Mouse (Mus musculus): ENCODE data around the gene Arpc4.

Arpc4 gene

DNA sequence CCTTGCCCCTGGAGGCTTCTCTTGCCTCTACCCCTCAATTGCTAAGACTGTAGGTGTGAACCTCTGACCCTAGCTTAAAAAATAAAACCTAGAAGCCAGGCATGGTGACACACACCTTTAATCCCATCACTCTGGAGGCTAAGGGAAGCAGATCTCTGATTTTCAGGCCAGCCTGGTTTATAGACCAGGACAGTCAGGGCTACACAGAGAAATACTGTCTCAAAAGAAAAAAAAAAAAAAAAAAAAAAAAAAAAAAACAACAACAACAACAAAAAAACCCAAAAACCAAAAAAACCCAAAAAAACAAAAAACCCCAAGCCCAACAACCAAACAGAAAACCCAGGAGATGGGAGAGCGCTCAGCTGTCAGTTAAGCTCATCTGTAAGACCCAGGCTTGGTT lies 10.3 kb upstream of the Arpc4 start:
- WGBS = 100% methylated on average over 1 of the region's 1 CpGs

DNA sequence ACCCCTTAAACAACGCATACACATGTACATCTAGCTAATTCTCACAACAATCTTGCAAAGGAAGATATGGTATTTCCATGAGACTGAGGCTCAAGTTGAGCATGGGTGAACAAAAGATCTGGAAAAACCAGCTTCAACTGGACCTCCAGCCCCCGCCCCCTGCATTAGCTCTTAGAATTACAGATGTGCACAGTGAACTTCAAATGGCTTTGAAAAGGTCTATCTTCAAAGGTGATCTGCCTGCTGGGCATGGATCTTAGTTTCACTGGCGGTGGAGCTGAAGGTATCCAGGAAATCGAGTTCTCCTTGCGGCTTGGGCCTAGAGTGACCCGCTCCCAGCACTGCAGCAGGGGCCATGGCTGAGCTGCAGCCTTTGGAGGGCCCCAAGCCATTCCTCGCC lies 9.8 kb upstream of the Arpc4 start:
- WGBS = 96% methylated on average over 7 of the region's 7 CpGs

DNA sequence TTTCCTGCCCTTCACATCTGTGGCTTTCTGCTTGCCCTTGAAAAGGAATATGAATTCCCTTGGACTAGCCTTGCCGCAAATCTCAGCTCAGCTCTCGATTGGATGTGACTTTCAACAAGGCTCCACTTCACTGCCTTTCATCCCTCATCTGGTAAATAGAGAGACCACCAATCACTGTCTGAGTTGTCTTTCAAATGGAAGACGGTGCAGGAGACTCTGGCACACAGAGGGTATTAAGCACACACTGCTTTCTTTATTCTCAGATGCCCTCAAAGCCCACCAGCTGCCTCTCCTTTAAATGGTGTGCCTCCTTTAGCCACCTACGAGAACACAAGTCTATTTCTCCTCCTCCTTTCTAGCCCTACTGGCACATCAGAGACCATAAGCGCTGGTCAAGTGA lies 9.3 kb upstream of the Arpc4 start:
- 79% methylated on average over 5 of the region's 5 CpGs for WGBS

DNA sequence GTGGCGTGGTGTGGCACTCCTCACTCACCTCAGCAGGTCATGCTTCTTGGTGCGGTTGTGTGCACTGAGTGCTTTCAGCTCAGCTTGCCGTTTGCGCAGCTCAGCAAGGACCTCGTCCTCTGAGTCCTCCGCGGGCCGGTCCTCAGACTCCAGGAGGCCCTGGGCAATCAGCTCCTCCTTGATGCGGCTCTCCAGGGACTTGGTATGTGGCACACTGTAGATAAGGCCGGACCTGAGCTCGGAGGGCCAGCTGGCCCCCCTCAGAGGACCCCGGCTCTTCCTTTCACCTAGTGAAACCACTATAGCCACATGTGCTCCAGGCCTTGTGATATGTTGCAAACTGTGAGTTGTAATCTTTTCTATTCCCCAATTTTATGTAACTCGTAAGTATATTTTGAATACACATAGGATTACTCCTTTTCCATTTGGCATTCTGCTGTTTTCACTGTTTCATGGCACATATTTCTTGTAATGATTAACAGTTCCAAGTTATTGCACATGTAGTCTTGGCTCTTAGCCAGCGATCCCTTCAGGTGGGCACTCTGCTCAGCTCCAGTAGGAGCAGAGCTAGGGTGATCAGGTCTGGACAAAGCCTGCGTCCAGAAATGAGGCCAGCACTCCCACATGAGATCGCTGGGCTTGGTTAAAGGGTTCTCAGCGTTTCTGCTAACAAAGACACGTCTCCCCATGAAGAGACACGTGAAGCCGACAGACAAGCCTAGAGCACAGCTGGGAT lies 7.6 kb upstream of the Arpc4 start:
- 94% methylated on average over 20 of the region's 20 CpGs for WGBS

DNA sequence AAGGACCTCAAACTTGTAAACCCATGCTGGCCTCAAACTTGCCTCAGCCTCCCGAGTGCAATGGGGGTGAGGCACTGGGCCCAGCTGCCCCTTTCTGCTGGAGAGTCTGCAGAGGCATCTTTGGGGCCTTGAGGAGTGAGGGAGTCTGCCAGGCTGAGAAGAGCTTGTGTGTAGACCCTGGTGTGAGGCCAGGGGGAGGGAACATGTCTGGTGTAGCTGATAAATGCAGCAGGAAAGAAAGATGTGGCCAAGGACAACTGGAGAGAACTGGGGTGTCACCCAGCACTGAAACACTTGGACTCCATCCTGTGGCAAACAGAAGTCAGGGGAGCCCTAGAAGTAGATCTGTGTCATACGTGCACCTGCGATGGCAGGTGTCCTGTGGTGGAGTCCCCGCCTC lies 4.4 kb upstream of the Arpc4 start:
- WGBS = 94% methylated on average over 4 of the region's 4 CpGs

DNA sequence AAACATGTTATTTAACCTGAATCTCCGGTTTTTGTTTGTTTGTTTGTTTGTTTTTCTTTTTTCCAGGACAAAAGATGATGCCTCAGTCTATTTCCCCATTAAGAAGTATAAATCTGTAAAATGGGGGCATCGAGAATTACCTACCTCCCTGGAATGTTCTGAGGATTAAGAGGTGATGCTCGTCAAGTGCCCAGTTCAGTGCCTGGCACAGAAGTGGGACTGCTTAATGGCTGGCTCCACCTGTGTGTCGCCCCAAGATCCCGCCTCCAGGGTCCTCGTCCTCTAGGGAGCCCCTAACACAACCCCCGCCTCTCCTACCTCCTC lies 781 bp upstream of the Arpc4 start:
- WGBS = 7% methylated on average over 7 of the region's 7 CpGs

DNA sequence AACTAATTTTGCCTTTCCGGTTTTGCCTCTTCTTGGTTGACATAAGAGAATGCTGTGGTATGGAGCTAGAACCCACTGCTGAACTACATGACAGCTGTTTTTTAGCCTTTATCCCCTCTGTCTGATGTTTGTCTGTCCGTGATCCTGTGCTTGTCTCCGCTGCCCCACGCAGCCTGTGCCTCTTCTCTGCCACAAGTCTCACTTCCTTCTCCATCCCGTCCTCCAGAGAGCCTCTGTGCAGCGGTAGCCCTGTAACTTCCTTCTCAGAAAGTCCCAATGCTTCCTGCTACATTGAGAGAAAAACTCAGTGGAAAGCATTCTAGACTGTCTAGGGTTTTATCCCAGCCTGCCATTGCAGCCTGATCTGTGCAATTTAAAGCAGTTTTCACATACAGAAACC lies 1.3 kb downstream of the Arpc4 start:
- WGBS = 83% methylated on average over 6 of the region's 6 CpGs

DNA sequence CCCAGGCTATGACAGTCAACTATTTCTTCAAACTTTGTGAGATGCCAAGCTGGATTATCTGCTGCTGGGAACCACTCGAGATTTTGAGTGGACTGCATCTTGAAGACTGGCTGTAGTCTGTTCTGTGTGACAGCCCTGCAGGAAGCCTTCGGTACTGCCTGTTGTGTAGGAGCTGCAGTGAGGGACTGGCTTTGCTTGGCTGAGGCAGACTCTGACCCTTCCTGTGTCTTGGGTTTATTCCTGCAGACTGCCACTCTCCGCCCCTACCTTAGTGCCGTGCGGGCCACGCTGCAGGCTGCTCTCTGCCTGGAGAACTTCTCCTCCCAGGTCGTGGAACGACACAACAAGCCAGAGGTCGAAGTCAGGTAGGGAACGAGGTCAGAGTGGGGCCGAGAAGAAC lies 2.6 kb downstream of the Arpc4 start:
- WGBS = 91% methylated on average over 11 of the region's 11 CpGs

DNA sequence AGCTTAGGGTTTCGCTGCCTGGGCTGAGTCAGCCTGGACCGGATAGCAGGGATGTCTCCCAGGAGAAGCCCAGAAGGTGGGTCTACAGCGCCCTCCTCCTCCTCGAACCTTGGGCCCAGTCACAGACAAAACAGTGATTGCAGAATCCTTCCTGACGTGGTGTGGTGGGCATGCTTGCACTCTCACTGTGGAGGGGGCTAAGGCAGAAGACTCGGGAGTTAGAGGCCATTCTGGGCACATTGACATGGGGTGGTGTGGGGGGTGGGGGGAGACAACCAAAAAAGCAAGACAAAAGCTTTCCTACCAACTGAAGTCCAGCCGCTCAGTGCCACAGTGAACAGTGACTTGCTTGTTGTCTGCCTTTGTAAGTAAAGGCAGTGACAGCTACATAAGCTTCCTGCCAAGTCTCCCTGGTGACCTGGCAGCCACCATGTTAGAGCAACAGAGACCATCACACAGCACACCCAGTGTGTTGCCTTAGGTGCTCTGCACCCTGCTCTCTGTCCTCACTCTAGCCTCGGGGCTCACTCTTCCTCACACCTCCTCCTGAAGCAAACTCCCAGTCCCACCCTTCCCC lies 6.5 kb downstream of the Arpc4 start:
- WGBS = 74% methylated on average over 8 of the region's 8 CpGs

DNA sequence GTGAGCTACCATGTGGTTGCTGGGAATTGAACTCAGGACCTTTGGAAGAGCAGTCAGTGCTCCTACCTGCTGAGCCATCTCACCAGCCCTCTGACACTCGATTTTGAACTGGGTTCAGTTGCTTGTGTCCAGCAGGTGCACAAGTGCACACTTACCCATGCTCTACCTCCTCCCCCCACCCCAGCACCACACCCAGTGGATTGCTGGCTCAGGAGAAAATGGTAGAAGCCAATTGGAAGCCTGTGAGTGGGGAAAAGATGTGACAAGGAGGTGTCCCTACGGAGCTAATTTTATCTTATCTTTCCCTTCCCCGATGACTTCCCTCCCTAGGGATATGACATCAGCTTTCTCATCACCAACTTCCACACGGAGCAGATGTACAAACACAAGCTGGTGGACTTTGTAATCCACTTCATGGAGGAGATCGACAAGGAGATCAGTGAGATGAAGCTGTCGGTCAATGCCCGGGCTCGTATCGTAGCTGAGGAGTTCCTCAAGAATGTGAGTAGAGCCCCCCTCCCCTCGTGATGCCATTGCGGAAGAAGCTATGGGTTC lies 7.3 kb downstream of the Arpc4 start:
- WGBS = 66% methylated on average over 11 of the region's 11 CpGs

DNA sequence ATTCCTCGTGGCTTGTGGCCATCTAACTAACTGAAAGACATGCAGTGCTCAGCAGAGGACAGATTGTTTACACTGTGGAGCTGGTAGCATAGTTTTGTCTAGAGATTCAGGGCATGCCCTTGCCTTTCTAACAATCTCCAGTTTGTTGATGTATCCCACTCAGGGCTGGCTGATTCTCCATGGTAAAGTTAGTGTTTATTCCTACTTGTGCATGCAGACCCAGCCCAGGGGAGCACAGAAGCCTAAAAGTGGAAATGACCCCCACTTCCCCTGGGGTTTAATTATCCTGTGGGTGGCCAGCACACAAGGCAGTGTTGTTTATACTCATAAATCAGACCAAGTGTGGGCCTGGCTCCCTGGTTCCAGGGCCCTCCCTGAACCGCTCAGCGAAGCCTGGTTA lies 8.1 kb downstream of the Arpc4 start:
- WGBS = 61% methylated on average over 3 of the region's 3 CpGs

DNA sequence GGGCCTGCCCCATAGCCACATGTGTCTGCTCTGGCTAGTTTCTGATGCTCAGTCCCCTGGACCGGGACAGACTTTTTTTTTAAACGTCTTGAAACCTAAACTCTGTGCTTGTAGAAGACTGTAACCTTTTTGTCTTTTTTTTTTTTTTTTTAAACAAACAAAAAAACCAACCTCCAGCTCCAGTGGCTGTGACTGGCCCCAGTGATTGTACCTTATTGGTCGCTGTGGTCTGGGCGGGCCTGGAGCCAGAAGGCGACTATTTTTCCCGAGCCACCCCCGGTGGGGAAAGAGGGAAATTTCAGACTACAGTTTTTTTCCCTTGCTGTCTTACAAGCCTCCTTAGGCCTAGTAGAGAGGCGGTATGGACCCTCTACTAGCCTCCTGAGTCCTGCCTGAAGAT lies 11.0 kb downstream of the Arpc4 start, which contains the start of gene Ttll3:
TSS of gene Ttll3 (plus strand) at position 301 of the 400 bp plus-strand sequence.
- WGBS = 71% methylated on average over 8 of the region's 8 CpGs

DNA sequence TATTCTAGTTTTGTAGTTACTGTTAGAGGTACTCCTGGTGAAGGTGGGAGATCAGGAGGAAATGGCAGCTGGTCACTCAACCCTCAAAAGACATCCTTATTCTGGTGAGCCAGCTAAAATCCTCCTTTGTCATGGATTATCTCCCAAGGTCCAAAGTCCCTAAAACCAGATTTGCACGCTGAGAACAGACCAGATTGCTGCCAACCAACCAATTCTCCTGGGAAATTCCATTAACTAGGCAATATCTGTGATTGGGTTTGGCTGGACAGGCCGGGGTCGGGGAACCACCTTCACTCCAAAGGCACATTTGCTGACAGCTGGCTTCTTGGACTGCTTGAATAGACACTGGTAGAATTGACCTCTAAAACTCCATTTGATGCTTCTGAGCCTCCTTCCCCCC lies 12.8 kb downstream of the Arpc4 start:
- WGBS = 91% methylated on average over 3 of the region's 3 CpGs

DNA sequence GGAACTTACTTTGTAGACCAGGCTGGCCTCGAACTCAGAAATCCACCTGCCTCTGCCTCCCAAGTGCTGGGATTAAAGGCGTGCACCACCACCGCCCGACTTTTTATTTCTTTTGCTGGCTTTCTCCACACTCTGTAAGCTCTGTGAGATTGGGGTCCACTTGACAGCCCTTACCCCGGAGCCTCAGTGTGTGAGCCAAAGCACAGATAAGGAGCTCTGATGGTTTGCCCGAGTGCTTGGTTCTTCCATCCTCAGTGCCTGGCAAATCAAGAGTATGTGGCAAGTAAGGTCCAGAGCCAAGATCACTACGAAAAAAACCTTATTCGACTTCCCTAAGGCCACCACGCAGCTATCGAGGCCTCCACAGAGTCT lies 14.1 kb downstream of the Arpc4 start:
- WGBS = 28% methylated on average over 10 of the region's 10 CpGs

DNA sequence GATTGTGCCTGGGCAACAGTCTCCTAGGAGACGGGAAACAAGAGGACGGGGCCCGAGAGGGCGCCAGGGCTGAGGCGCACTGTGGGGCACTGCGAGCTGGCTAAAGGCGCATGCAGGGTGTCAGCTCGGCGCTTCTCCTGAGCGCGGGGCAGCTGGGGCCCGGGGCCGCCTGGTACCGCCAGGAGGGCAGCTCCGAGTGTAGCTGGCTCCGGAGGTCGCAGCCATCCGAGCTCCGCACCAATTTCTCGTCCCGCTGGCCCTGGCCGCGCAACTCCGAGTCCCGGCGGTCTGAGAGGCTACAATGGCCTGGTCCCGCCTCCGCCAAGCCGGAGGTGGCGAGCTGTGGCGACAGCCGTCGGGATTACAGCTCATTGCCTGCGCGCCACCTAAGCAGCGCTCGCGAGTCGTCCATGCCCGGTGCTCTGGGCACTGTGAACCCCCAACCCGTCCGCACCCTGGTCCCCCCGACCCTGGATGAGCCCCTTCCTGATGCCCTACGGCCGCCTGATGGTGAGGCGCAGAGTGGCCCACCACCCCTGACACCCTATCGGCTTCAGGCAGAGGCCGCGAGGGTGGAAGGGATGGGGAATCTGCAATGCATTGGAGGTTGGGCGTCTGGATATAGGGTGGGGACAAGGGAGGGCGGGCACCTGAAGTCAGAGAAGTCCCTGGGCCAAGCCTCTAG lies 14.6 kb downstream of the Arpc4 start:
- WGBS = 10% methylated on average over 49 of the region's 51 CpGs

DNA sequence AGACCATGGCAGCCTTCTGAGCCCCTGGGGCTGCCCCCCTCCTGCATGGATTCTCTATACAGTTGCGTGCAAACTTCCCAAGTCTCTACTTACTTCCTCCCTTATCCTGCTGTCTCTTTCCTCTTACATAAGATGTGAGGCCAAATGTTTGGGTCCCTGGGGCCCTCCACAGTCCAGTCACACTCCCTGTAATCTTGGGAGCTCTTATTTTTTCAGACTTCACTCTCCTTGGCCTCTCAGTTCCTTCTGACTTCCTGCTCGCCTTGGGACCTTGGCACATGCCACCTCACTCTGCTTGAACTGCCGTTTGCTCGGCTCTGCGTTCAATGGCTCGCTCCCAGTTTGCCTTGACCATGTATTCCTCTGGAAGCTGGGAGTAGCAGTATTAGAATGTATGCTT lies 16.0 kb downstream of the Arpc4 start:
- 72% methylated on average over 6 of the region's 6 CpGs for WGBS

DNA sequence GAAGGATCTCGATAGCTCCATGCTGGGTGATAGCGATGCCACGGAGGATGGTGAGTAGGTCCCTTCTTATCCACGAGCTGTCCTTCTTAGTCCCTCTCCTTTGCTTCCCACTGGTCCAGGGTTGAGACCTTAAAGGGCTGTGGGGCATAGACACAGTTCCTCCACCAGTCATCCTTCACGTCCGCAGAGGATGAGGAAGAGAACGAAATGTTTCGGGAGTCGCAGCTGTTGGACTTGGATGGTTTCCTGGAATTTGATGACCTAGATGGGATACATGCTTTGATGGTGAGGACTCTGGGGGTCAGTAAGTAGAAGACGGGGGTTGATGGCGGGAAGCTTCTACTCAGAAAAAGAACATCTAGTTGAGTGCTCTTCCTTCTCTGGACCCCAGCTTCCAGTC lies 16.9 kb downstream of the Arpc4 start:
- 85% methylated on average over 11 of the region's 11 CpGs for WGBS

DNA sequence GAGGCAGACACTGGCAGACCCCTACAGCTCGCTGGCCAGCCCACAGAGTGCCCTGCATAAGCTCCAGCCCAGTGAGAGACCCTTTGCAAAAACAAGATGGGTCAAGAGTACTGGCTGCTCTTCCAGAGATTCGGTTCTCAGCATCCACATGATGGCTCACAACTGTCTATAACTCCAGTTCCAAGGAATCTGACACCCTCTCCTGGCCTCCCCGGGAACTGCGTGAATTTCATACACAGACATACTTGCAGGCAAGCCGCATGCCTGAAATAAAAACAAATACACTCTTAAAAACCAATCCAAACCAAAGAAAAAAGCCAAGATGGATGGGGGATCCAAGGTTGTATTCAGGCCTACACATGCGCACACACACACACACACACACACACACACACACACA lies 17.6 kb downstream of the Arpc4 start:
- WGBS = 94% methylated on average over 6 of the region's 6 CpGs

DNA sequence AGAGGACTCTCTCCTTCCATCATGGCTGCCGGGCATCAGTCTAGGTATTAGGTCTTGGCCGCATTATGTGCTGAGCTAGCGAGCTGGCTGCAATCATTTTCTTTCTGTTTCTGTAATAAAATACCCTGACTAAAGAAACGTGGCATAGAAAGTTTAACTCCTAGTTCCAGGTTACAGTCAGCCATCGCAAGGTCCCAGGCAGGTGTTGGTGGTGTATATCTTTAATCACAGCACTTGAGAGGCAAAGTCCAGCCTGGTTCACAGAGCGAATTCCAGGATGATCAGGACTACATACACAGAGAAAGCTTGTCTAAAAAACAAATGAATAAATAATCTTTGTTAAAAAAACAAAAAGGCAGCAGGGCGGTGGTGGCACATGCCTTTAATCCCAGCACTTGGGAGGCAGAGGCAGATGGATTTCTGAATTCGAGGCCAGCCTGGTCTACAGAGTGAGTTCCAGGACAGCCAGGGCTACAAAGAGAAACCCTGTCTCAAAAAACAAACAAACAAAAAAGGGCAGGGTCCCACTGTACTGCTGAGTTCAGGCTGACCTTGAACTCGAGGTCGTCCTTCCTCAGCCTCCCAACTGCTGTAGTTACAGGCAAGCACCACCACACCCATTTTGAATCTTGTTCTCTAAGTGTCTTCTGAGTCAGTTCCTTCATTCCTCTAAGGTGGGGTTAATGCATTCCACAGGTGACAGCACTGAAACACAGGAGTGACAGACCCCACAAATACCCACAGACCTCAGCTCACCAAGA lies 18.5 kb downstream of the Arpc4 start:
- 91% methylated on average over 10 of the region's 10 CpGs for WGBS

DNA sequence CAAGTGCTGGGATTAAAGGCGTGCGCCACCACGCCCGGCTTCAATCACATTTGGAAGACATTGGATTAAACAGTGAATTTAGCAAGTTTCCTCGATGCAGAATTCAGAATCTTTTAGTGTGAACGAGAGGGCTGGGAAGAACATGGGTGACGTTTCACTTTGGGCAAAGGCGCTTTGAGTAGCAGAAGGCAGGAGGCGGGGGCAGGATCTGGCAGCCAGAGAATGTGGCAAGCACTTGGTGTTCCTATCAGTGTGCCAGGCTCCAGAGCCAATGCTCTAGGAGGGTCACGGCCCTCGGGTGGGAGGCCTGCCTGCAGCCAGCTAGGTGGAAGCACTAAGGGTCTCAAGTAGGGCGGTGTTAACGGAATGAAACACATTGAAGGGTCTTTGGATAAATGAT lies 24.2 kb downstream of the Arpc4 start:
- 69% methylated on average over 13 of the region's 13 CpGs for WGBS

DNA sequence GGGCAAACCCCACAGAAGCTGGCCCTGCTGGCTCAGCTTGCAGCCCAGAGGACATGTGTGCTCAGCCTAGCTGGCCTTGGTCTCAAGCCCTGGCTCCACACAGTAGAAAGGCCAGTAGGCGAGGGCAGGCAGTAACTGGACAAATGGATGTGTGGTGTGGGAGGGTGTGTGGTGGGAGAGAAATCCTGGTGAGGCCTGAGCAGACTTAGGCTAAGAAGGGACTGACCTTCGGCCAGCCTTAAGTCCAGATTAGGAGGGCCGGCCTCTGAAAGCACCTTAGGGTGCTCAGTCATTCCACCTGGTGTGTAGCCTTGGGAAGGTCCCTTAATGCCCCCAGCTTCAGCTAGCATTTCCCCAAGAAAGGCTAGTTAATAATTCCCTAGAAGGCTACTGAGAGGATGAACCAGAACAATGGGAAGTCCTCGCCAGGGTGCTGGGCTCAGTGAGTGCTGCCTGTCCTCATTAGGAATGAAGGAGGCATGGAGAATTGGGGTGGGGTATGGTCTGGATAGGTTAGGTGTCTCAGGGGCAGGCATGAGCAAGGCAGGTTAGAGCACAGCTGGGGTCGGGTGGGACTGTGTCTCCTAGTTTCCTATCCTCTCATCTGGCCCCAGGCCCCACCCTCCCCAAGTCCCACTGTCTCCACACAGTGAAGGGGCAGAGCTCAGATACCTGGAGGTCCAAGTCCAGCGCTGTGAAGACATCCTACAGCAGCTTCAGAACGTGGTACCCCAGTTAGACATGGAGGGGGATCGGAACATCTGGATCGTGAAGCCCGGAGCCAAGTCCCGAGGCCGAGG lies 26.9 kb downstream of the Arpc4 start:
- WGBS = 73% methylated on average over 12 of the region's 12 CpGs

DNA sequence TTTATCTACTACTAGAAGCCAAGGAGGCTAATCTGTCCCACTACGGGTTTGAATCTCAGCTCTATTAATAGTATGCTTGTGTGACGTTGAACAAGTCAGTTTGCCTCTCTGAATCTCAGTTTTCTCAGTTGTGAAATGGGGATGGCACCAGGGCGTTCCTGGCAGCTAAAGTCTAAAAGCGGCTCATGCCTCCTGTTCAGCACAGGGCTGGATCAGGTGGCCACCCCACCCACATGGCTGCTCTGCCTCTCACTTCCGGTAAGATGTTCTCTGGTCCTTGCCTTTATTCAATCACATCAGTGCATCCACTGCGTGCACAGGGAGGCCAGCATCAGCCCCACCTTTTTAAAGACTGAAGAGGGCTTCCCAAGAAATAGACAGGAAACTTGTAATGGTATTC lies 27.6 kb downstream of the Arpc4 start:
- 55% methylated on average over 6 of the region's 6 CpGs for WGBS
